Mouse (Mus musculus) lung, adult 2 months (tissue): ENCODE measurements at regions not wholly inside any gene's neighbourhood (a gene's known extent, or its start where the extent isn't known, plus 50 kb on each side); places are given as distances from the start of the nearest gene placed in this dataset.
"Not testable (repeated sequence)": the region's sequence is repeated elsewhere in the genome, so short reads cannot be mapped to it uniquely, and the experiment has no call there.

ENCODE experiments used
- DNase-seq: peaks from one replicate; pipeline ENCODE4 v3.0.0; 2022
- H3K4me1 ChIP-seq: fragments of 200-500 bp; 2 replicates; pipeline ENCODE4 v1.6.1; 2011; ENCODE audit warnings: low read length; ENCODE audit not compliant: control insufficient read depth, insufficient read depth
- H3K4me3 ChIP-seq: fragments of 200-500 bp; replicated peaks from 2 replicates; pipeline ENCODE3; 2011; ENCODE audit warnings: low read depth, mild to moderate bottlenecking, control low read depth, low read length; ENCODE audit errors: extremely low read depth
- CTCF ChIP-seq: fragments of 200-500 bp; IDR thresholded peaks from 2 replicates; pipeline ENCODE4 v1.5.1; 2011; ENCODE audit warnings: mild to moderate bottlenecking, low read length, control low read depth; ENCODE audit not compliant: insufficient read depth
- POLR2A ChIP-seq: fragments of 200-500 bp; IDR thresholded peaks from 2 replicates; pipeline ENCODE4 v1.6.1; 2011; ENCODE audit warnings: low read depth, mild to moderate bottlenecking, control low read depth, low read length, borderline replicate concordance; ENCODE audit errors: extremely low read depth
- WGBS: fragments of 180-500 bp; shearing (Covaris S2); methylation state at CpG from one replicate; pipeline ENCODE4 v1.1.7; 2018; 5-methylcytosine and 5-hydroxymethylcytosine counted together

GRCm38 (mm10) chr1:136680173-136680572 lies 55.5 kb downstream of the Zfp281 start:
- WGBS: 90% methylated on average over 3 of the region's 3 CpGs
- Histone ChIP-seq H3K4me3 (no peak overlapping the region), H3K4me1 (peaks cover 8% of the 10 kb centered on the region)
- TF ChIP-seq CTCF (no peak), POLR2A (no peak)
- no peak for DNase-seq

DNA sequence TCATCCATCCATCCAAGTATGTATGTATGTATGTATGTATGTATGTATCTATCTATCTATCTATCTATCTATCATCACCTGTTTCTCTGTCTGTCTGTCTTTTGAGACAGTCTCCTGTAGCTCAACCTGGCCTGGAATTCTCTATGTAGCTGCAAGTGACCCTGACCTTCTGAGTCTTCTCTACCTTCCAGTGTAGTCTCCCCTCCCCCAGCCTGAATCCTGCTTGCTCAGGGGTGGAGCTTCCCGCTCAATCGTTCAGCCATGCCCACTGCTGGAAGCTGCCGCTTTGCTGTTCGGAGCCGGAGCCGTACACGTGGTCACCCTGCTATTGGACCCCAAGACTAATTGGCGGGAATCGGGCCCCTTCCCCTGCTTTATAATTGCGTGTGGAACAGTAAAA lies 57.6 kb downstream of the Zfp281 start:
- DNase-seq, H3K4me3 ChIP-seq, H3K4me1 ChIP-seq: not testable (repeated sequence)
- WGBS: 72% methylated on average over 10 of the region's 10 CpGs

GRCm38 (mm10) chr1:136683061-136683531 lies 58.4 kb downstream of the Zfp281 start:
- 42% methylated on average over 3 of the region's 3 CpGs for WGBS

GRCm38 (mm10) chr1:136683561-136684131 lies 58.9 kb downstream of the Zfp281 start:
- DNase-seq: no peak
- no peak for TF ChIP-seq POLR2A
- TF ChIP-seq CTCF: no peak
- Histone ChIP-seq H3K4me1 (peaks cover 8% of the 10 kb centered on the region), H3K4me3 (no peak overlapping the region)
- WGBS: 42% methylated on average over 10 of the region's 10 CpGs

More at GRCm38 (mm10) chr1:136683061-136683531, 58.4 kb downstream of the Zfp281 start:
- TF ChIP-seq CTCF (no peak), POLR2A (no peak)
- DNase-seq: no peak
- Histone ChIP-seq H3K4me3 (no peak overlapping the region), H3K4me1 (peaks cover 8% of the 10 kb centered on the region)

- TF ChIP-seq CTCF: no peak
- no peak for TF ChIP-seq POLR2A
- WGBS: 86% methylated on average over 5 of the region's 5 CpGs
- Histone ChIP-seq H3K4me1 (peaks cover 8% of the 10 kb centered on the region), H3K4me3 (no peak overlapping the region)
- no peak for DNase-seq
Observed at GRCm38 (mm10) chr1:136684481-136684880, 59.8 kb downstream of the Zfp281 start.

GRCm38 (mm10) chr1:136685191-136686060 lies 60.7 kb downstream of the Zfp281 start:
- Histone ChIP-seq H3K4me3 (peak overlapping the region; percentile 1), H3K4me1 (peaks cover 12% of the 10 kb centered on the region)
- TF ChIP-seq CTCF: no peak
- no peak for TF ChIP-seq POLR2A
- DNase-seq: no peak
- WGBS: 23% methylated on average over 13 of the region's 13 CpGs

DNA sequence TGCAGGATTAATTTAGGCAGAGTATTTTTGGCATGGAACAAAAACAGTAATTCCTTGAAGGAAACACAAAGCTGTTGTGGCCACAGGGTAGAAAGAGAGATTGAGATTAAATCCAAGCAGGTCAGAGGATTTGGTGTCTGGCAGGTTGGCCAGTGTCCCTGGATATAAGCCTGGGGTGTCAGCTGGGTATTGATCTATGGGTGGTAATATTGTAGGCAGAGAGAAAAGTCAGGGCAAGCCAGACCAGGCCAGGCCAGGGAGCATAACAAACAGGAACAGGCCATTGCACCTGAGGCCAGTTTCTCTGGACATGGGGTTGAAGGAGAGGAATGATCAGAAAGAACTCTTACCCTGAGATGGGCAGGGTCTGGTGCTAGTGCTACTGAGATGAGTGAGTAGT lies 61.8 kb downstream of the Zfp281 start:
- Histone ChIP-seq H3K4me3 (no peak overlapping the region), H3K4me1 (peaks cover 14% of the 10 kb centered on the region)
- DNase-seq: no peak
- TF ChIP-seq CTCF: no peak
- no peak for TF ChIP-seq POLR2A

DNA sequence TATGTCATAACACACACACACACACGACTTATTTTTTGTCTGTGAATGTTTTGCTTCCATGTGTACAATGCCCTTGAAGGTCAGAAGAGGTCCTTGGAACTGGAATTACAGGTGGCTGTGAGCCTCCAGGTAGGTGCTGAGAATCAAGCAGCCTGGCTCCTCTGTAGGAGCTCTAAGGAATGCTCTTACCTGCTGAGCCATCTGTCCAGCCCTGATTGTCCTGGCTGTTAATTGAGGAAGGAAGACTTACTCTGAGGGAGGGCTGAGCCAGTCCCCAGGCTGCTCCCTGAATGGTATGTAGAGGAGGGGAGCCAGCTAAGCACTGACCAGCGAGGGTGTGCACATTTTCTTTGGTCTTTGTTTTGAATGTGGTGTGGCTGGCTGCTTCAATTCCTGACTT lies 65.4 kb downstream of the Zfp281 start:
- no peak for DNase-seq
- no peak overlapping the region for H3K4me3 ChIP-seq
- 29% methylated on average over 2 of the region's 2 CpGs for WGBS

DNA sequence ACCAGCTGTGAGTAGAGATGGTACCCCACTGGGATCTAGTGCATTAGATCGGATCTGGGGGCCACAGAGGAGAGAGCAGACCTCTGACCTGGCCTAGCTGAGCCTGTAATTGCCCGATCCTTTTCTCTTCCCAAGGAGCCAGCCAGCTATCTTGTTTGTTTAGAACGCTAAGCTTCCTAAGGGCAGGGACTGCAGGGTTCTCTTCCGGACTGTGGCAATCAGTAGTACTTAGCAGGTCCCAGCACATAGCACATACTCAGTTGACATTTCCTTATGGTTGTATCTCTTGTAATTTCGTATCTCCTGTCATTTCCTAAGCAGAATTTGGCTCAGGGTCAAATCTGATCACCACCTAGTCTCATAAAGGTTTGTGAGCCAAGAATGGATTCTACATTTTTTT lies 68.7 kb downstream of the Zfp281 start:
- DNase-seq: no peak
- no peak for TF ChIP-seq POLR2A
- no peak for TF ChIP-seq CTCF
- WGBS: 47% methylated on average over 5 of the region's 5 CpGs
- Histone ChIP-seq H3K4me3 (no peak overlapping the region), H3K4me1 (peaks cover 28% of the 10 kb centered on the region)

More for the DNA sequence above, 65.4 kb downstream of the Zfp281 start:
- no peak for TF ChIP-seq POLR2A
- TF ChIP-seq CTCF: no peak
- peaks cover 15% of the 10 kb centered on the region for H3K4me1 ChIP-seq

GRCm38 (mm10) chr1:136694983-136695382 lies 70.3 kb downstream of the Zfp281 start:
- DNase-seq: no peak
- Histone ChIP-seq H3K4me3 (no peak overlapping the region), H3K4me1 (peaks cover 28% of the 10 kb centered on the region)
- WGBS: 33% methylated on average over 7 of the region's 7 CpGs
- TF ChIP-seq POLR2A (no peak), CTCF (no peak)
